Comparison of ENCODE assay signal across 8 mouse cellular contexts in the genomic region with DNA sequence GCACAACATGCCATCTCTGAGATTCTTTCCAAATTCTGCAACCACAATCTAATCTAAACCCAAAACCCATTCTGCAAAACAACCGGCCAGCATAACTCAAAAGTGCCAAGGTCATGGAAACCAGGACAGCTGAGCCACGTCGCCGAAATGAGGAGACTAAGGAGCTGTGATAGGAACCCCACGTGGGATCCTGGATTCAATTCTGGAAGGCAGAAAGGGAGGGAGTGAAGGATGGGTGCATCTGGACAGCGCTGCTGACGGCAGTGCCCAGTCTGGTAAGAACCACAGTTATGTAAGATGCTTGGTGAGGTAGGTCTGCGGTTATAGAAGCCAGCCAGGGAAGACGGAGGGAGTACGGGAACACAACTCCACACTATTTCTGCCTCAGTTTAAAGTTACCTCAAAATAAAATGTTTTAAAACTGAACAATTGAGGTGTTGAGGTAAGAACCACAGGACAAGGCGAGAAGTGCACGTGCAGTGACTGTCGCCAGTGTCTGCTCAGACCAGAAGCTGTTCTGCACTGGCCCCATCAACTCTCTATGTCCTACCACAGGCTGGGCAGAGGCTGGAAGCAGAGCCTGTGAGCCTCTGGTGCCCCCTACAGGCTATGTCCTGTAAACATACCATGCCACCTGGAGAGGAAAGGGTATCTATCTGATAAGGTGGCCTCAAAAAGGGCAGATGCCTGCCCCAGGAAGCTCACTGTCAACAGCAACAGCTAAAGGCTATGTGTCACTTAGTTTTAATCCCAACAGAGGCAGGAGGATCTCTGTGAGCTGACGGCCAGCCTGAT. TPM values are rescaled to one million over a fixed set of nuclear protein-coding genes. Genes with fewer than 3 reads are reported as not detected.
DNase-seq lines count a peak whose midpoint lies in the region; ATAC-seq and TF ChIP-seq lines count a peak whose summit lies in the region.

No protein-coding gene starts in this region.

- WGBS in heart, embryonic 11.5 days (ENCODE audit: insufficient replicate concordance): 66% methylated on average over 14 of the region's 14 CpGs

- H3K9me3 ChIP-seq in E14TG2a.4 (ENCODE audit: low read length): no peaks in the 10 kb centered on the region
- no peaks in the 10 kb centered on the region for H3K9me3 ChIP-seq in heart, embryonic 11.5 days (replicated peaks; ENCODE audit: control insufficient read depth, low read length)

- 0 out of 2 replicates have a peak overlapping the region, but pooled peaks have one; percentile 10 for H3K9ac ChIP-seq in heart, embryonic 11.5 days (ENCODE audit: low read depth, low read length)

- peaks cover 99% of the 10 kb centered on the region for H3K36me3 ChIP-seq in E14TG2a.4 (ENCODE audit: insufficient read depth, low read length)
- H3K36me3 ChIP-seq in heart, embryonic 11.5 days (ENCODE audit: control insufficient read depth, insufficient read depth, low read length): peaks cover 23% of the 10 kb centered on the region

- no peaks in the 10 kb centered on the region for H3K27me3 ChIP-seq in E14TG2a.4 (ENCODE audit: insufficient read depth, low read length)
- no peaks in the 10 kb centered on the region for H3K27me3 ChIP-seq in heart, embryonic 11.5 days (ENCODE audit: control insufficient read depth, insufficient read depth, low read length)

- DNase-seq in adrenal gland, adult 18-20 months (ENCODE audit: low spot score in 2 of 2): peak; percentile 64 to 72
- peak; percentile 78 for DNase-seq in embryo, embryonic 11 days
- DNase-seq in kidney, postnatal 14 days: peak; percentile 80
- DNase-seq in lung, adult 18-20 months: peak; percentile 57 to 70
- peak; percentile 35 for DNase-seq in retina, postnatal 7 days (ENCODE audit: low read depth, low spot score)
- DNase-seq in urinary bladder, postnatal 4 days (ENCODE audit: low spot score in 2 of 2): no peak

- H3K4me1 ChIP-seq in E14TG2a.4 (replicated peaks; ENCODE audit: low read depth, low read length): peaks cover 42% of the 10 kb centered on the region
- peaks cover 18% of the 10 kb centered on the region for H3K4me1 ChIP-seq in heart, embryonic 11.5 days (ENCODE audit: control insufficient read depth, insufficient read depth, low read length)

- H3K4me2 ChIP-seq in heart, embryonic 11.5 days: no peak overlapping the region

- no peak overlapping the region for H3K4me3 ChIP-seq in E14TG2a.4 (replicated peaks; ENCODE audit: low read length)
- no peak overlapping the region for H3K4me3 ChIP-seq in heart, embryonic 11.5 days (ENCODE audit: low read depth, low read length)

- peak overlapping the region; percentile 50; the same call in 1 of the 2 replicates for H3K27ac ChIP-seq in heart, embryonic 11.5 days (ENCODE audit: low read depth, low read length)

- peak; percentile 71 for TF ChIP-seq CTCF in E14TG2a.4 (conservative IDR thresholded peaks at IDR 0.05; ENCODE audit: low read length)

- ATAC-seq in heart, embryonic 11.5 days (replicated peaks; ENCODE audit: insufficient number of reproducible peaks, low FRiP score, low TSS enrichment): no peak

RNA-seq across cellular contexts. Expression of gene Gpx3, which starts 25.3 kb away (rescaled TPM):
- 100 to 1,000 TPM; 218 to 375 TPM for total RNA-seq in adrenal gland, adult 18-20 months (2021)
- 1,579 and 1,713 TPM in 2 replicates for polyA plus RNA-seq in heart, embryonic 11.5 days (2014; fragmentation: Nextera tagmentation; extraction: Ambion mirVana)

RNA-seq across cellular contexts. Expression of gene Tnip1, which starts 35.2 kb away (rescaled TPM):
- total RNA-seq in adrenal gland, adult 18-20 months (2021): 10 to 100 TPM; 63.7 to 85.8 TPM
- 16.0 and 16.8 TPM in 2 replicates for polyA plus RNA-seq in heart, embryonic 11.5 days (2014; fragmentation: Nextera tagmentation; extraction: Ambion mirVana)

Comparison
In these comparisons a context has a peak if more than half of its experiments do, and no peak if none do; other contexts are left out.
1. DNase-seq: peak in adrenal gland, adult 18-20 months (2 of 2), embryo, embryonic 11 days (single experiment), kidney, postnatal 14 days (single experiment), lung, adult 18-20 months (2 of 2) and retina, postnatal 7 days (single experiment); none in urinary bladder, postnatal 4 days (0 of 2).